Mouse (Mus musculus) C2C12 (cell line): ENCODE data around the gene Bcdin3d. TPM values are rescaled to one million over a fixed set of nuclear protein-coding genes. Genes with fewer than 3 reads are reported as not detected.

Experiments
- H3K27me3 ChIP-seq: one replicate; pipeline ENCODE4 v1.6.1; 2011; ENCODE audit not compliant: control insufficient read depth, insufficient read depth, insufficient read length
- H3K36me3 ChIP-seq: one replicate; pipeline ENCODE4 v1.6.1; 2011; ENCODE audit not compliant: control insufficient read depth, insufficient read depth
- H3K4me3 ChIP-seq: one replicate; pipeline ENCODE4 v1.5.1; 2011; ENCODE audit warnings: mild to moderate bottlenecking, control low read depth; ENCODE audit not compliant: poor library complexity, insufficient read depth, severe bottlenecking
- H3K79me2 ChIP-seq: one replicate; pipeline ENCODE4 v1.6.1; 2011; ENCODE audit not compliant: control insufficient read depth, insufficient read depth
- H3K79me3 ChIP-seq: one replicate; pipeline ENCODE4 v1.6.1; 2011; ENCODE audit warnings: low read depth, control low read depth
- H3ac ChIP-seq: one replicate; pipeline ENCODE3; 2011; ENCODE audit warnings: low read depth; ENCODE audit not compliant: control insufficient read depth, insufficient read length
- CEBPB ChIP-seq: IDR thresholded peaks from one replicate; pipeline ENCODE4 v1.6.1; 2011; ENCODE audit warnings: low read depth, mild to moderate bottlenecking, control low read depth, moderate library complexity
- CTCF ChIP-seq: IDR thresholded peaks from one replicate; pipeline ENCODE4 v1.5.1; 2011; ENCODE audit not compliant: control insufficient read depth, insufficient read depth, insufficient read length
- FOSL1 ChIP-seq: IDR thresholded peaks from one replicate; pipeline ENCODE4 v1.8.0; 2011; ENCODE audit warnings: mild to moderate bottlenecking, low read length; ENCODE audit not compliant: poor library complexity, insufficient read depth, severe bottlenecking
- MAX ChIP-seq: IDR thresholded peaks from one replicate; pipeline ENCODE4 v1.6.1; 2011; ENCODE audit warnings: mild to moderate bottlenecking, control low read depth
- MYOD1 ChIP-seq: IDR thresholded peaks from one replicate; pipeline ENCODE4 v1.6.1; 2011; ENCODE audit warnings: low read depth; ENCODE audit not compliant: control insufficient read depth, insufficient read length
- MYOG ChIP-seq: IDR thresholded peaks from one replicate; pipeline ENCODE4 v1.6.1; 2011; ENCODE audit not compliant: control insufficient read depth, insufficient read length; ENCODE audit errors: extremely low read depth
- USF1 ChIP-seq: IDR thresholded peaks from one replicate; pipeline ENCODE4 v1.6.1; 2011; ENCODE audit warnings: low read depth, mild to moderate bottlenecking, control low read depth, moderate library complexity
- polyA plus RNA-seq: library from polyadenylated mRNA; unstranded; fragments of >200 nt; fragmentation: generic; extraction: Trizol; gene quantifications from one replicate; pipeline ENCODE4 v1.2.1, GENCODE M21; 2012; ENCODE audit warnings: missing spikeins

Bcdin3d gene
- polyA plus RNA-seq, 1 experiment: 12.4 TPM

GRCm38 (mm10) chr15:99442358-99442757 lies 32.2 kb downstream of the Bcdin3d start:
- H3K27me3 ChIP-seq: no peaks in the 10 kb centered on the region
- TF ChIP-seq FOSL1 (no peak), MYOG (no peak), MYOD1 (no peak), MAX (no peak)
- peaks cover 8% of the 10 kb centered on the region for H3K36me3 ChIP-seq
- peaks cover 4% of the 10 kb centered on the region for H3K79me3 ChIP-seq
- H3ac ChIP-seq: no peak overlapping the region
- H3K79me2 ChIP-seq: peaks cover 13% of the 10 kb centered on the region
- H3K4me3 ChIP-seq: no peak overlapping the region

GRCm38 (mm10) chr15:99440816-99441457 lies 33.6 kb downstream of the Bcdin3d start:
- Histone ChIP-seq H3K36me3 (peaks cover 8% of the 10 kb centered on the region), H3ac (no peak overlapping the region), H3K79me3 (peaks cover 7% of the 10 kb centered on the region), H3K4me3 (no peak overlapping the region), H3K79me2 (peaks cover 13% of the 10 kb centered on the region), H3K27me3 (no peaks in the 10 kb centered on the region)
- no peak for TF ChIP-seq CTCF
- no peak for TF ChIP-seq MYOG

- Histone ChIP-seq H3K79me2 (peaks cover 13% of the 10 kb centered on the region), H3K79me3 (peaks cover 7% of the 10 kb centered on the region), H3K36me3 (peaks cover 5% of the 10 kb centered on the region), H3K27me3 (no peaks in the 10 kb centered on the region), H3K4me3 (no peak overlapping the region), H3ac (no peak overlapping the region)
- TF ChIP-seq USF1 (no peak), MYOD1 (peak; percentile 89), MYOG (no peak)
Measured at GRCm38 (mm10) chr15:99440112-99440815, 34.3 kb downstream of the Bcdin3d start.

- Histone ChIP-seq H3ac (no peak overlapping the region), H3K79me3 (peaks cover 7% of the 10 kb centered on the region), H3K27me3 (no peaks in the 10 kb centered on the region), H3K36me3 (peaks cover 5% of the 10 kb centered on the region), H3K79me2 (peaks cover 13% of the 10 kb centered on the region), H3K4me3 (no peak overlapping the region)
- no peak for TF ChIP-seq FOSL1
- no peak for TF ChIP-seq CTCF
- TF ChIP-seq MYOD1: no peak
- TF ChIP-seq USF1: no peak
- TF ChIP-seq CEBPB: no peak
- no peak for TF ChIP-seq MYOG
- no peak for TF ChIP-seq MAX
Measured at GRCm38 (mm10) chr15:99438966-99439698, 35.4 kb downstream of the Bcdin3d start.

- Histone ChIP-seq H3ac (no peak overlapping the region), H3K79me3 (peaks cover 7% of the 10 kb centered on the region), H3K36me3 (peaks cover 26% of the 10 kb centered on the region), H3K4me3 (no peak overlapping the region), H3K79me2 (peaks cover 8% of the 10 kb centered on the region), H3K27me3 (no peaks in the 10 kb centered on the region)
- TF ChIP-seq MYOG (no peak), MAX (no peak), MYOD1 (no peak), CEBPB (no peak), USF1 (no peak), CTCF (no peak)
Measured at GRCm38 (mm10) chr15:99433913-99434312, 40.6 kb downstream of the Bcdin3d start.

- H3ac ChIP-seq: no peak overlapping the region
- H3K36me3 ChIP-seq: peaks cover 28% of the 10 kb centered on the region
- no peak for TF ChIP-seq MAX
- no peak for TF ChIP-seq CEBPB
- no peak for TF ChIP-seq MYOG
- no peak for TF ChIP-seq MYOD1
- TF ChIP-seq FOSL1: no peak
- TF ChIP-seq CTCF: no peak
- no peak for TF ChIP-seq USF1
Measured at GRCm38 (mm10) chr15:99433081-99433718, 41.3 kb downstream of the Bcdin3d start.

More at GRCm38 (mm10) chr15:99433081-99433718, 41.3 kb downstream of the Bcdin3d start:
- Histone ChIP-seq H3K79me2 (peaks cover 6% of the 10 kb centered on the region), H3K79me3 (peaks cover 3% of the 10 kb centered on the region), H3K4me3 (no peak overlapping the region), H3K27me3 (no peaks in the 10 kb centered on the region)
